Mouse (Mus musculus) adrenal gland, postnatal 14 days (tissue): ENCODE measurements at regions not wholly inside any gene's neighbourhood (a gene's known extent, or its start where the extent isn't known, plus 50 kb on each side); places are given as distances from the start of the nearest gene placed in this dataset.
A peak's percentile ranks its signal among the peaks of the same experiment; 100 is the strongest.

Experiments used
- DNase-seq: peaks from one replicate; pipeline ENCODE4 v3.0.0; 2021; ENCODE audit warnings: mixed read lengths

GRCm38 (mm10) chr10:21482659-21483058 is 105.6 kb downstream of the Aldh8a1 start:
- no peak for DNase-seq

GRCm38 (mm10) chr10:21483373-21483772 is 106.3 kb downstream of the Aldh8a1 start:
- DNase-seq = no peak

- no peak for DNase-seq
Measured at GRCm38 (mm10) chr10:21488374-21488930, 104.5 kb upstream of the 1700020N01Rik start.

- DNase-seq = no peak
Measured at GRCm38 (mm10) chr10:21490910-21491309, 102.0 kb upstream of the 1700020N01Rik start.

GRCm38 (mm10) chr10:21492254-21492894 is 100.6 kb upstream of the 1700020N01Rik start:
- no peak for DNase-seq

- DNase-seq = no peak
Measured at GRCm38 (mm10) chr10:21494536-21494935, 98.4 kb upstream of the 1700020N01Rik start.

- no peak for DNase-seq
Measured at GRCm38 (mm10) chr10:21497110-21497509, 95.8 kb upstream of the 1700020N01Rik start.

- DNase-seq = no peak
Measured at GRCm38 (mm10) chr10:21498143-21498542, 94.8 kb upstream of the 1700020N01Rik start.

- DNase-seq = no peak
Measured at GRCm38 (mm10) chr10:21501658-21502057, 91.3 kb upstream of the 1700020N01Rik start.

- DNase-seq = no peak
Measured at GRCm38 (mm10) chr10:21504431-21504830, 88.5 kb upstream of the 1700020N01Rik start.

GRCm38 (mm10) chr10:21511386-21511785 is 81.6 kb upstream of the 1700020N01Rik start:
- no peak for DNase-seq

- no peak for DNase-seq
Measured at GRCm38 (mm10) chr10:21512486-21512885, 80.5 kb upstream of the 1700020N01Rik start.

GRCm38 (mm10) chr10:21517721-21518120 is 75.2 kb upstream of the 1700020N01Rik start:
- peak; percentile 35 for DNase-seq

- DNase-seq = no peak
Measured at GRCm38 (mm10) chr10:21520854-21521253, 72.1 kb upstream of the 1700020N01Rik start.

GRCm38 (mm10) chr10:21525555-21525954 is 67.4 kb upstream of the 1700020N01Rik start:
- no peak for DNase-seq

GRCm38 (mm10) chr10:21528396-21528795 is 64.5 kb upstream of the 1700020N01Rik start:
- no peak for DNase-seq

- DNase-seq = no peak
Measured at GRCm38 (mm10) chr10:21529098-21529749, 63.7 kb upstream of the 1700020N01Rik start.

GRCm38 (mm10) chr10:21532142-21532541 is 60.8 kb upstream of the 1700020N01Rik start:
- no peak for DNase-seq

- DNase-seq = no peak
Measured at GRCm38 (mm10) chr10:21535631-21536030, 57.3 kb upstream of the 1700020N01Rik start.

GRCm38 (mm10) chr10:21538481-21538880 is 54.5 kb upstream of the 1700020N01Rik start:
- no peak for DNase-seq
